Mouse (Mus musculus) brain, embryonic 14.5 days (tissue): Measurements from ENCODE around the gene Myh14.

ENCODE experiments used
- CTCF ChIP-seq: fragments of 200-500 bp; IDR thresholded peaks from 2 replicates; pipeline ENCODE4 v1.5.1; 2012; ENCODE audit warnings: inconsistent platforms, mild to moderate bottlenecking, moderate library complexity, borderline replicate concordance; ENCODE audit not compliant: insufficient read depth, insufficient read length; ENCODE audit errors: extremely low read depth
- POLR2A ChIP-seq: fragments of 200-500 bp; IDR thresholded peaks from 2 replicates; pipeline ENCODE4 v1.6.1; 2012; ENCODE audit warnings: mild to moderate bottlenecking, inconsistent platforms, borderline replicate concordance; ENCODE audit not compliant: poor library complexity, insufficient read depth, insufficient read length, severe bottlenecking; ENCODE audit errors: extremely low read depth

DNA sequence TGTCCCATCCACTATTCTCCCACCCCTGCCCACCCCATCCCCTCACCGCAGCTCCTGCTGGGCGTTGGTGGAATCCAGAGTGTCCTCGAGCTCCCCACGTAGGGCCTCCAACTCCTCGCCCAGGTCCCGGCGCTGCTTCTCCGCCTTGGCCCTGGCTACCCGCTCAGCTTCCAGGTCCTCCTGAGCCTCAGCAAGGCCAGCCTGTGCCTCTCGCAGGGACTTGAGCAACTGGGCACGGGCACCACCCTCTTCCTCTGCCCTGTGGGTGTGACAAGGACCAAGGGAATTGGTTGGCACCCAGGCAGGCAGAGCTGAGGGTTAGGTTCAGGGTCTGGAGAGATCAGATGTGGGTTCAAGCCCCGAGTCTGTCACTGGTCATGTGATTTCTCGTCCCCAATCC lies 43.7 kb downstream of the Myh14 start:
- TF ChIP-seq POLR2A (no peak), CTCF (no peak)
